Mouse (Mus musculus) urinary bladder, postnatal 25 days (tissue): ENCODE data around the gene Majin.

Source experiments
- DNase-seq: peaks from one replicate; pipeline ENCODE4 v3.0.0; 2022; ENCODE audit warnings: low spot score

Majin gene

DNA sequence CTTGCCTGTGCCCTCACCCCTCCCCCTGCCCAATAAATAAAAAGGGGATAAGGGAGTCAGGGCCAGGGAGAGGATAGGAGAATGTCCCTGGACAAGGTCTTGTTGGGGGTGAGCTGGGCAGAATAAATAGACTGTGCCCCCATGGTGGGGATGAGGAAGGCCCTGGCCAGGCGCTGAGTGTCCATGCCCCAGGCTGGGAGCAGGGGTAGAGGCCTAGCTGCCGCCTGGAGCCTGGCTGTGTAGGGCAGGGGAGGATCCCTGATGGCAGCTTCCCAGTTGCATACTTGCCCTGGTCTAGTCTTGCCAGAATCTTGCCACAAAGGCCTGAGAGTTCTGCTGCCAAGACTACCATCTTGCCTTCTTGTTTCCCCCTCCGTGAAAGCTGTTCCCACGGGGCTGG lies 43.7 kb downstream of the Majin start:
- no peak for DNase-seq

DNA sequence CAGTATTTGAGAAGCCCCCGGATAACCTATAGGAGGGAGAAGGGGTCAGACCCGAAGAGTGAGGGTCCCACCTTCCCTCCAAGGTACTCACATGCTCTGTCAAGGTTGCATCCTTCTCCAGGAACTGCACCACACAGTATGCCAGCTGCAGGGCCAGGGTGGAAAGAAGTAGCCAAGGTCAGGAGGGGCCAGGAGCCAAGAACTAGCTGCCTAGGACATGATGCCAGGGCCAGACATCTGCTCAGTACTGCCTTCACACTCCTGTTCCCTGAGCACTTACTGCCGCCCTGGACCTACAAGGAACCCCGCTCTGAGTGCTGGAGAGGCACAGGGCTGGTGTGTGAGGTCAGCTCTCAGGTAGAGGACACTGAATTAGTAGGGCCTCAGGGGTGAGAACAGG lies 46.2 kb downstream of the Majin start:
- no peak for DNase-seq

DNA sequence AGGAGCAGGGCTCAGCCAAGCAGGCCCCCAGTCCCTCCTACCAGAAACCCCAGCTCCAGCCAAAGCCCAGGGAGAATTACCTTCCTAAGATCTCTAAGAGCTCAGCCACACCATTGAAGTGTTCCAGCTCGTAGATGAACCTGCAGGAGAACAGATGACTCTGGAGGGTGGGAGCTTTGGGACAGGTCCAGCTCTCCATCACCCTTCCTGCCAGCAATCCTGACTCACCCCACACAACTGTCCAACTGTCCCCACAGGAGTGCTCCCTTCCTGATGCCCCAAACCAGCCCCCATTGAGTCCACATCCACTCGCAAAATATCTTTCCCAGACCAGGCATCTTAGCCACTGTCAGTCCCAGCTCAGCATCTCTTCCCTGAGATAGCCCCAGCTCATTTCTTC lies 46.8 kb downstream of the Majin start:
- DNase-seq = no peak

DNA sequence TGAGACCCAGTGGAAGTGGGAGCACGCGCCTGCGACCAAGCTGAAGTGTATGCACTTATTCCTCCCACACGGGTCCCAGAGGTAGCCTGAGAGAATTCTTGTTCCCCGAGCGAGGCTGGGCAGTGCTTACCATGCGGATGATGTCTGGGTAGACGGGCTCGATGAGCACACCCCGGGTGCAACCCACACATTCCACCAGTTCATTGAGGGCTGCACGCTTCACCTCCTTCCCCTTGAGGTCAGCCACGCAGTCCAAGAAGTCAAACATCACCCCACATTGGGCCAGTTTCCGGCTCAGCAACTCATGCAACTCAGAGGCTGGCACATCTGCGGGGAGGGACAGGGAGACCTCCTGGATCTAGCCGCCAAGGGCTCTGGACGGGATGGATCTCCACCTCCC lies 49.5 kb downstream of the Majin start:
- no peak for DNase-seq

DNA sequence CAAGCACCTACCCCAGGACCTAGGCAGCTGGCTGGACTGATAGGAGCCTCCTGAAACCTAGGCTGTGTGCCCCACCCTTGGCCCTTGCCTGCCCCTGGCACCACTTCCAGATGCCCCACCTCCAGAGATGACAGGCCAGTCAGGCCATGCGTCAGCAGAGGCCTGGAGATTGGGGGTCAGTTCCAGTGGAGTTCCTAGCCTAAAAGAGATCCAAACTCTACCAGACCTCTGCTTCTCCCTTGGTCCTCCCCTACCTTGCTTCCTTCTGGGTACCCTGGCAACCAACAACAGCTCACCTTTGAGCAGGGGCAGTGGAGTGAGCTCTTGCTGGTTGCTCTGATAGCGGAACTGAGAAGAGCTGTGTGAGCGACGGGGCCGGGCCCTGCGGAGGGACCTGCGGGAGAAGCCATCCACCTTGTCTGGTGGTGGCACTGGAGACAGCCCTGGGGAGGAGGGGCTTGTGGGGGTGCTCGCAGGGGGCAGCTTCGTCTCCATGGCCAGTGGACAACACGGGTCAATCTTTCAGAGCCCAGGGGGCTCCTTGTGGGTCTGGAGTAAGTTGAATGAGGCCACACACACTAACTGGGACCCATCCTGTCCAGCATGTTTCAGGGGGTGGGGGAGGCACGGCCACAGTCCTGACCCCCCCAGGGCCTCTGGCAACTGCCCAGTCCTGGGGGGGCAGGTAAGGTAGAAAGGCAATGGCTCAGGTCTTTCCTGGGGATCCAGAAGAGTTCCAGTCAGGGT lies 50.3 kb downstream of the Majin start:
- no peak for DNase-seq

DNA sequence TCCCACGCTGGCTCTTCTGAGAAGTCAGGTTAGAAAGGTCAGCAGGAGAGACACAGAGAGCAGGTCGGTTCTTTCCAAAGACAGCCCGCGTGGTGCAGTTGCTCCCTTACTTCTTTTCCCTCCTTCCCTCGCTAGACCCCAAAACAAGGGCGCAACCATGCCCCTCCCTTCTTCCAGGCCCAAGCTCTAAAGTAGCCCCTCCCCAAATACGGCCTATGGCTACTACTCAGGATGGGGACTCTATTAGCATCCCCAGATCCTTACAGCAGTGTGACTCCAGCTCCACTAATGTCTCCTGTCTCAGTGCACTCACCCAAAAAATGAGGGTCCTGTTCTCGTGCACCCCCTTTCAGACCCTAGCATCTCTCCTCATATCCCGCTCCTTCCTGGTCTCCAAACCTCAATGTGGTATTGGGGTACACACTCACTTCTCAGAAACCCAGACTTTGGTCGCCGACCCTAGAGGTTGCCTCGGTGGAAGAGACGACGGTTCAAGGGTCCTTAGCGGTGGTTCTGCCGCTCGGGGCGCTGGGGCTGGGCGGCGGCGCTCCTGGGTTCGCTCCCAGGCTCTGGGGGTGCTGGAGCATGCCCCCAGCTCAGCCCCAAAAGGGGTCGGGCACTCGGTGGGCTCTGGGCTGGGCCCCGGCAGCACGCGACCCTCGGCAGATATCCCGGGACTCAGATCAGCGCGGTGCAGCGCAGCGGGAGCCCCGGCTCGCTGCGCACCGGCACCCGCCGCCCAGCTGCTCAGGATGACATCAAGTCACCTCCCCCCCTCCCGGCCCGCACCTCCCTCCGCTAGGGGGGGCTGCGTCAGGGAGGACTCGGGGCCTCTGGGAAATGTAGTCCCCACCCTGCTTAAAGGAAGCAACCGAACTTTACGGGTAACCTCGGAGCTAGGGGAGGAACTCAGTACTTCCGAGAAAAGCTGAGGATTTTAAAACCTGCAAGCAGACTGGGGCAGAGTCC lies 51.2 kb downstream of the Majin start, which contains the start of gene Ppp2r5b:
Gene Ppp2r5b (minus strand): TSS at position 789 of the 969 bp plus-strand sequence.
- DNase-seq = peak; percentile 92

DNA sequence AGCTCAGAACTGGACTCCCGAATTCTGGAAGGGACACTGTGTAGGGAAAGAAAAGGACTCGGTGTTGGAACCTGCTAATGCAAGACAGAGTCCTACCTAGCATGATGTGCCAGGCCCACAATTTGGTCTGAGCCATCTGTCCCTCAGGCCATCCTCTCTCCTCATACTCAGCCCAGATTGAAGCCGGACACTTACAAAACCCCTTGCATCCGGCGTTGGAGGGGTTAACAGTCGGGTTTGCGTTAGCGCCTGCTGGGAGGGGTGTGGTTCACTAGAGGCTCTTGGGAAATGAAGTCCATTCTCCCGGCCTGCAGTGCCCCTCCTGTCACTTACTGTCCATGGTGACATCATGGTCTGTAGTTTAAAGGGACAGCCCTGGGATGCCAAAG lies 51.9 kb downstream of the Majin start:
- DNase-seq = peak; percentile 83

DNA sequence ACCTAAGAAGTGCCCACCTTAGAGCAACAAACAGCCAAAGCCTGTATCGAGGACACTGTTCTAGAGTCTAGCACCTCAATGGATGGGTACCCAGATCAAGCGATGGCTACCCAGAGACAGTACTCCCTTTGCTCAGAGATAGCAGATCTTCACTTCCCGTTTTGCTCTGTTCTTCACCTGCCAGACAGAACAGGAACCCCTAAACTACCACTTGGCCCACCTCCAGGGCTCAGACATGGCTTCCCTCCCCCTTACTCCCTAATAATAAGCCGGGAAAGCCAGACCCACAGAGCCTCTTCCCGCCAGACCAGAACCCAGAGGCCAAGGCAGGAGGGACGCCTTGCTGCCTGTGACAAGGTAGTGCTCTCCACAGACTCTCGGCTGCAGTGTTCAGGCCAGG lies 52.7 kb downstream of the Majin start:
- no peak for DNase-seq

DNA sequence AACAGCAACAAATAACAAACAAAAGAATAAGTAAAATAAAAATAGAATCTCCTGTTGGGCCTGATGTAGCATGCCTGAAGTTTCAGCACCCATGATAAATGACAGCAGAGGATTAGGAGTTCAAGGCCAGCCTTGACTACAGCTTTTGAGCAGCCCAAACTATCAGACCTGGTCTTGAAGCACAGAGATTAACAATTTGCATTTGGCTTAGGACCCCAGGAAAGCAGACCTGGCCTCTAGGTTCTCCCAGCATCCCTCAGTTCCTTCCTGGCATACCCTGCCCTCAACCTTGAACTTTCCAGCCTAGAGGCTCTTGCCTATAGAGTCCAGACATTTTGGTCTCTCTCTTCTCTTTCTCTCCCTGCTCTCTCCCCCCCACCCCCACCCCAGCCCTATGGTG lies 54.6 kb downstream of the Majin start:
- DNase-seq = no peak

DNA sequence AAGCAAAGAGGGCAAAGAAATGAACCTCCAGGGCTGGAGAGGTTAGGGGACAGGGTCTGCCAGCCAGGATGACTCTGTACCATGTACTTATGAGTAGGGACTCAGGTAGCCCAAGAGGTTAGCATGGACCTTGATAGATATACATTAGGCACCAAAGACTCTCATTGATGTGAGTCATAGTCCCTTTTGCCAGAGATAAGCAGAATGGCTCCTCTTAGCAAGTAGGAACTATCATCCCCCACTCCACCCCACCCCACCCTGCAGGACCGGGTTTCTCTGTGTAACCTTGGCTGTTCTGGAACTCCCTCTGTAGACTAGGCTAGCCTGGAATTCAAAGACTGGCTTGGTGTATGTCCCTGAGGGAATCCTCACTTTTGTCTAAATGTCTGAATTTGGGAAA lies 55.9 kb downstream of the Majin start:
- DNase-seq = no peak

DNA sequence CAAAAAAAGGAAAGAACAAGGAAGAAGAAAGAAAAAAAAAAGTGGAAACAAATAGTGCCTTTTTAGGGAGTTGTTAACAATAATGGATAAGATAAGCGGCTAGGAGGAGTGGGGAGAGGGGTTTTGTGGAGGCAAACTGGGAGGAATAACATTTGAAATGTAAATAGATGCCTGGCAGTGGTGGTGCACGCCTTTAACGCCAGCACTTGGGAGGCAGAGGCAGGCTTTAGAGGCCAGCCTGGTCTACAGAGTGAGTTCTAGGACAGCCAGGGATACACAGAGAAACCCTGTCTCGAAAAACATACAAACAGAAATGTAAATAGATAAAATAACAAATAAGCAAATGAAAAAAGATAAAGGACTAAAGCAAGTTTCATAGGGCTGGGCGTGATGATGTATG lies 56.5 kb downstream of the Majin start:
- no peak for DNase-seq

DNA sequence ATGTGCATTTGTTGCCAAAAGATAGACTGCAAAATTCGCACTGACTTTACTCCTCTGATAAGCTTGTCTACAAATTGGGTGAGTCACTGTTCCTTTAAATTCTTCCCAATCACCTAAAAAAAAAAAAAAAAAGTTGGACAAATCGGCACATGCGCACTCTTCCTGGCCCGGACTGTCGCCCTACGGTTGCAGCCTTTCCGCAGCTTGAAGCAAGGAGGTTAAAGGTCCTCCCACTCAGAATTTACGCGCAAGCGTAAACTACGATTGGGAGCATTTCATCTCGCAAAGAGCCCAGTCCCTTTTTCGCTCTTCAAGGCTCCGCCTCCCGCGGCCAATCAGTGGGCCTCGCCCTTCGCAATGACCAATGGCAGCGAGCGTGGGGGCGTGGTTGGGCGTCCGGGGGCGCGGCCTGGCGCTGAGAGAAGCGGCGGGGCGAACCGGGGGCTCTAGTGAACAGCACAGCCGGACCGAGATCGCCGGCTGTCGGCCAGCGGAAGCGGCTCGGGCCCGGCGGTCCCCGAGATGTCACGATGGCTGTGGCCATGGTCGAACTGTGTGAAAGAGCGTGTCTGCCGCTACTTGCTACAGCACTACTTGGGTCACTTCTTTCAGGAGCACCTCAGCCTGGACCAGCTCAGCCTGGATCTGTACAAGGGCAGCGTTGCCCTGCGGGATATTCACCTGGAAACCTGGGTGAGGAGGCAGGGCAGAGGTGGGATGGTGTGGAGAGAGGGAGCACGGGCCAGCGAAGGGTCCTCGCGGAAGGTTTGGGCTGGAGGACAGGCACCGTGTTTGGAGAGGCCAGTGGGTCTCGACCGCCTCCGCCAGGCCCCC lies 57.3 kb downstream of the Majin start, which contains the start of gene Atg2a:
Gene Atg2a (plus strand): TSS at position 395 of the 834 bp plus-strand sequence.
- peak; percentile 97 for DNase-seq

DNA sequence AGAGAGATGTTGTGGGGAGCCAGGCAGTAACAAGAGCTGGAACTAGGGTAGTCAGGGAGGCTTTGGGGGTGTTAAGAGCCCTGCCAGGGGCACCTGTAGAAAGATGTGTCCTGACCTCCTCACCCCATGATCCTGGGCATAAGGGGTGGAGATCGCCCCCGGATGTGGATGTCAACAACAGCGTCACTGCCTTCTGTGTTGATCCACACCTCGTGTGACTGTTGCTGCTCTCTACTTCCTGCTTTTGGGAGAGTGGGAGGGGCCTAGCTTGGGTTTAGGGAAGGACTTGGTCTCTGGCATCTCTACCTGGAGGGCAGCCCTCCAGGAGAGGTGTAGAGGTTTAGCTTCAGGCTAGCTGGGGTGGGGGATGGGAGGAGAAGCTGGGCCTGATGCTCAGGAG lies 58.1 kb downstream of the Majin start:
- peak; percentile 35 for DNase-seq

DNA sequence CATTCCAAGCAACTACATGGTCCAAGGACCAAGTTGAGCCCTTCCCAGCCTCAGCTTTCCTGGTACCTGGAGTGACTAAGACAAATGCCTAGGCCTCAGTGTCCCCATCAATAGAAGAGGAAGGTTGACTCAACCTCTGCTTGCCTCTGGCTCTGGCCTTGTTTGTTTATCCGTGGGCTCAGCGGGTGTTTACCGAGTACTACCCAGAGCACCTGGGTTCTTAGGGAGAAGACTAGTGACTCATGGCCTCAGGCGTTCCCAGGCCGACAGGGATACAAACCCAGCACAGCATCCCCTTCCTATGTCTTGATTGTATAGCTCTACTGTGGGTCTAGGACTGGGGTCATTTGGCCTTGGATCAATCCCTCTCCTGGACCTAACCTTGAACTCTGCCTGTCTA lies 59.0 kb downstream of the Majin start:
- no peak for DNase-seq

DNA sequence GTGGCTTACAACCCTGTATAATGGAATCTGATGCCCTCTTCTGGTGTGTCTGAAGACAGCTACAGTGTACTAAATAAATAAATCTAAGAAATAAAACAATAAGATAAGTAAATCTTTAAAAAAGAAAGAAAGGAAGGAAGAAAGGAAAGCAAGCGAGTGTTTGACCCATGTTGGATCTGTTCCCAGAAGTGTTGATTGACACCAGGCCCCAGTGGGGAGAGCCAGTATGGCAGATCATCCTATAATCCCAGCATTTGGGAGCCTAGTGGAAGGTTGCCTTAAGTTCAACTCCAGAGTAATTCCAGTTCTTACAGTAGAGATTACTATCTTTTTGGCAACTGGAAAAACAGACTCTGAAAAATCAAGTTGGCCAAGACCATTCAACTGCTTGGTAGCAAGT lies 61.6 kb downstream of the Majin start:
- DNase-seq = no peak

DNA sequence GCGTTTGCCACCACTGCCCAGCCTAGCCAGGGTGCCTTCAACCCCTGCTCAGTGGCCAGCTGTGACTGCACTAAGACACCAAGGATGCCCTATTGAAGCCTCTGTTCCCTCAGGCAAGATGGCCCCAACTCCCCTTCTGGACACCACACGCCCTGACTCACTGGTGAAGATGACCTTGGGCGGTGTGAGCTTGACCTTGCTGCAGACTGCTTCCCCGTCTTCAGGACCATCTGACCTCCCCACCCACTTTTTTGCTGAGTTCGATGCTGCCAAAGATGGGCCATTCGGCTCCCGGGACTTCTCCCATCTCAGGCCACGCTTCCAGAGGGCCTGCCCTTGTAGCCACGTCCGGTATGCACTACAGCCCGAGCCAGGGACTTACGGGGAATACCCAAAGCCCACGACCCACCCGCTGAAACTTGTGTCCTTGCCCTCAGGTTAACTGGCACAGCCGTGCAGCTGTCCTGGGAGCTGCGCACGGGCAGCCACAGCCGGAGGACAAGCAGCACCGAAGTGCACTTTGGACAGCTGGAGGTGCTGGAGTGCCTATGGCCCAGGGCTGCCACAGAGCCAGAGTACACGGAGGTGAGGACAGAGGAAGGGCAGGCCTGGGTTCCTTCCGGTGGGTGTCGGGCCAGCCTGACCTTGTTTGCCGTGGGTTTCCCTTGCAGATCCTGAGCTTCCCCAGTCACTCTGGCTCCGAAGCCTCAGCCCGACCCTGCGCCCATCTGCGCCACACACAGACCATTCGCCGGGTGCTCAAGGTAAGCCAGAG lies 63.5 kb downstream of the Majin start:
- DNase-seq = no peak

DNA sequence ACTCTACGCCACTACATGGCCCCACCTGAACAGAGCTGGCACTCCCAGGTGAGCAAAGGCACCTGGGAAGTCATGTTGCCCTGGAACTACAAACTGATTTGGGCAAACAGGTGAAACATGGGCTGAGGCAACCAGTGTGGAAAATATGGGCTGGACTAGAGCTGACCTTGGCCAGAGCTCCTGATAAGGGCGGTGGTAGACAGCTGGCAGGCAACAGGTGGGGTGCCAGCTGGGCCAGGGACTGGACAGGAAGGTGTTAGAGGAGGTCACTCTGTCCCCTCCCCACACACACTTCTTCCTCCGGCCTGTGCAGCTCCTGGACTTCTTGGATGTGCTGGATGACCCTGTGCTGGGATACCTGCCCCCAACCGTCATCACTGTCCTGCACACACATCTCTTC lies 68.8 kb downstream of the Majin start:
- no peak for DNase-seq

DNA sequence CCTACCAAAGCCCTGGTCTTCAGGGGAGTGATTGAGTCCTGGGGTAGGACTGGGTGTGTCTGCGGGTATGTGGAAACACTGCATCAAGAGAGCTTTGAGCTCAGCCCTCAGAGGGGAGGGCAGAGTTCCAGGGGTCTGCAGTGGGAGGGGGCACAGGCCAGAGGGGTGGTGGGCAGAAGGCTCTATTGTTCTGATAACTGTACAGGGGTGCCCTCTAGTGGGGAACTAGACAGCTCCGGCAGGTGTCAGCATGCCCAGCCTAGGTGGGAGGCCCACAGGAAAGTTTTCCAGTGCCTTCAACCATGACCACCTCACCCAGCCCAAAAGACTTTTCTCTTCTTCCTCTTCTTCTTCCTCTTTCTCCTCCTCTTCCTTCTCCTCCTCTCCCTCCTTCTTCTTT lies 76.2 kb downstream of the Majin start:
- no peak for DNase-seq

DNA sequence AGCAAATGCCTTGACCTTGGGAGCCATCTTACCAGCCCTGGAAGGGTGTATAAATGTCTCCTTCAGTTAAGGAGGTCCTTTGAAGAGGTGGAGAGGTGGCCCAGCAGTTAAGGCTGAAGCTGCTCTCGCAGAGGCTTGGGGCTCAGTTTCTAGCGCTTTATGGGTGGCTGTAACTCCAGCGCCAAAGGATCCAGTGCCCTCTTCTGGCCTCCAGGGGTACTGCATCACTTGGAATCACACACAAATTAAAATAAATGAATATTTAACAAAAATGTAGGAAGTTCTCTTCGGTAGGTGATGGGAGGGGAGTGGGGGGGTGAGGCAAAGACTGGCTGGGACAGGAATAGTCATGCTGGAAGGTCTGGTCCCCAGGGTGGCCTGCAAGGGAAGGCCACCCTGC lies 76.8 kb downstream of the Majin start:
- no peak for DNase-seq

DNA sequence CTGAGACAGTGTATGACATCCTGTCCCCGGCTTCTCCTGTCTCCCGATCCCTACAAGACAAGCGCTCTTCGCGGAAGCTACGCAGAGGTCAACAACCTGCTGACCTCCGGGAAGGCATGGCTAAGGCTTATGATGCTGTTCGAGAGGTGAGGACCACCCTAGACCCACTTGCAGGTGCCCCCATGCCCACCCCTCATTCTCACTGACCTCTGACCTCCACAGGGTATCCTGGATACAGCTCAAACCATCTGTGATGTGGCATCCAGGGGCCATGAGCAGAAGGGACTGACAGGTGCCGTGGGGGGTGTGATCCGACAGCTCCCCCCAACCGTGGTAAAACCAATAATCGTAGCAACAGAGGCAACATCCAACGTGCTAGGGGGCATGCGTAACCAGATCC lies 77.2 kb downstream of the Majin start:
- DNase-seq = no peak

DNA sequence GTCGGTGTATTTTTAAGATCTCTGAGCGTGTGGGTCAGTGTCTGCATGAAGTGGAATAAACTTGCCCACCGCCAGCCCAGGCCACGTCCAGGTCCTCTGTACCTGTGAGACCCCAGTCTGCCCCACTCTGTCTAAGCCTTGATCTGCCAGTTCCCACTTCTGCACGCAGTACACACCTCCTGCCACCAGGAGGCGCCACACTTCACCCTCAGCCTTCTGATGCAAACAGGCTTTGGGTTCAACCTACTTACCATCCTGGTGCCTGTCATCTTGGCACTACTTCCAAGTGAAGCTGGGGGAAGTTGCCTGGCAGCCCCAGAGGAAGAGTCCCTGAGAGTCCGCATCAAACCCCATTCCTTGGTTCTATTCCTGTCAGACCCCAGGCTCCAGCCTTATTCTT lies 78.0 kb downstream of the Majin start:
- DNase-seq = peak; percentile 63
